Mouse (Mus musculus): Measurements from ENCODE around the gene Gm10271. TPM values are rescaled to one million over a fixed set of nuclear protein-coding genes. Genes with fewer than 3 reads are reported as not detected.

The Gm10271 gene
- polyA plus RNA-seq, 1 experiment, result not detected

GRCm38 (mm10) chr10:117005707-117006464, 33.5 kb upstream of the Gm10271 start:
- Histone ChIP-seq H3K27ac (ENCODE audit: control insufficient read depth, insufficient read depth, low read depth, low read length, poor library complexity) (no peak overlapping the region), H3K4me3 (replicated peaks; ENCODE audit: control insufficient read depth, low read depth, low read length) (no peak overlapping the region), H3K4me1 (ENCODE audit: control insufficient read depth, insufficient read depth, low read length) (no peaks in the 10 kb centered on the region)
- TF ChIP-seq CTCF (IDR thresholded peaks at IDR 0.05; ENCODE audit: control insufficient read depth, insufficient read depth, low read length) (no peak), POLR2A (IDR thresholded peaks at IDR 0.05; ENCODE audit: borderline replicate concordance, control insufficient read depth, low read depth, low read length) (no peak)
- WGBS, result 63% methylated on average over 12 of the region's 12 CpGs

GRCm38 (mm10) chr10:117004695-117005094, 32.3 kb upstream of the Gm10271 start:
- H3K27ac ChIP-seq (ENCODE audit: control insufficient read depth, insufficient read depth, low read depth, low read length, poor library complexity), result no peak overlapping the region
- TF ChIP-seq POLR2A (IDR thresholded peaks at IDR 0.05; ENCODE audit: borderline replicate concordance, control insufficient read depth, low read depth, low read length), result no peak
- no peak for TF ChIP-seq CTCF (IDR thresholded peaks at IDR 0.05; ENCODE audit: control insufficient read depth, insufficient read depth, low read length)
- H3K4me1 ChIP-seq (ENCODE audit: control insufficient read depth, insufficient read depth, low read length), result no peaks in the 10 kb centered on the region
- 85% methylated on average over 5 of the region's 5 CpGs for WGBS
- H3K4me3 ChIP-seq (replicated peaks; ENCODE audit: control insufficient read depth, low read depth, low read length), result no peak overlapping the region

- no peak overlapping the region for H3K27ac ChIP-seq (ENCODE audit: control insufficient read depth, insufficient read depth, low read depth, low read length, poor library complexity)
- 77% methylated on average over 12 of the region's 12 CpGs for whole genome bisulfite sequencing
- H3K4me3 ChIP-seq (replicated peaks; ENCODE audit: control insufficient read depth, low read depth, low read length), result no peak overlapping the region
- H3K4me1 ChIP-seq (ENCODE audit: control insufficient read depth, insufficient read depth, low read length), result no peaks in the 10 kb centered on the region
- TF ChIP-seq CTCF (IDR thresholded peaks at IDR 0.05; ENCODE audit: control insufficient read depth, insufficient read depth, low read length) (no peak), POLR2A (IDR thresholded peaks at IDR 0.05; ENCODE audit: borderline replicate concordance, control insufficient read depth, low read depth, low read length) (no peak)
Measured at GRCm38 (mm10) chr10:117000975-117001374, 28.6 kb upstream of the Gm10271 start.

- Histone ChIP-seq H3K27ac (ENCODE audit: control insufficient read depth, insufficient read depth, low read depth, low read length, poor library complexity) (no peak overlapping the region), H3K4me3 (replicated peaks; ENCODE audit: control insufficient read depth, low read depth, low read length) (no peak overlapping the region), H3K4me1 (ENCODE audit: control insufficient read depth, insufficient read depth, low read length) (no peaks in the 10 kb centered on the region)
- WGBS, result 87% methylated on average over 17 of the region's 17 CpGs
- TF ChIP-seq CTCF (IDR thresholded peaks at IDR 0.05; ENCODE audit: control insufficient read depth, insufficient read depth, low read length) (no peak), POLR2A (IDR thresholded peaks at IDR 0.05; ENCODE audit: borderline replicate concordance, control insufficient read depth, low read depth, low read length) (no peak)
Measured at GRCm38 (mm10) chr10:116998716-116999455, 26.5 kb upstream of the Gm10271 start.

- WGBS, result 12% methylated on average over 6 of the region's 6 CpGs
- TF ChIP-seq CTCF (IDR thresholded peaks at IDR 0.05; ENCODE audit: control insufficient read depth, insufficient read depth, low read length) (no peak), POLR2A (IDR thresholded peaks at IDR 0.05; ENCODE audit: borderline replicate concordance, control insufficient read depth, low read depth, low read length) (no peak)
- H3K4me3 ChIP-seq (replicated peaks; ENCODE audit: control insufficient read depth, low read depth, low read length), result no peak overlapping the region
- no peaks in the 10 kb centered on the region; the same call in 1 of the 2 replicates for H3K4me1 ChIP-seq (ENCODE audit: control insufficient read depth, insufficient read depth, low read length)
- H3K27ac ChIP-seq (ENCODE audit: control insufficient read depth, insufficient read depth, low read depth, low read length, poor library complexity), result no peak overlapping the region
Measured at GRCm38 (mm10) chr10:116996236-116996600, 23.8 kb upstream of the Gm10271 start.

- 44% methylated on average over 6 of the region's 6 CpGs for WGBS
- no peak overlapping the region for H3K27ac ChIP-seq (ENCODE audit: control insufficient read depth, insufficient read depth, low read depth, low read length, poor library complexity)
- no peak overlapping the region for H3K4me3 ChIP-seq (replicated peaks; ENCODE audit: control insufficient read depth, low read depth, low read length)
- H3K4me1 ChIP-seq (ENCODE audit: control insufficient read depth, insufficient read depth, low read length), result no peaks in the 10 kb centered on the region; the same call in 1 of the 2 replicates
- no peak for TF ChIP-seq POLR2A (IDR thresholded peaks at IDR 0.05; ENCODE audit: borderline replicate concordance, control insufficient read depth, low read depth, low read length)
- no peak for TF ChIP-seq CTCF (IDR thresholded peaks at IDR 0.05; ENCODE audit: control insufficient read depth, insufficient read depth, low read length)
Measured at GRCm38 (mm10) chr10:116995584-116996235, 23.3 kb upstream of the Gm10271 start.

- Histone ChIP-seq H3K4me1 (ENCODE audit: control insufficient read depth, insufficient read depth, low read length) (no peaks in the 10 kb centered on the region; the same call in 1 of the 2 replicates), H3K4me3 (replicated peaks; ENCODE audit: control insufficient read depth, low read depth, low read length) (no peak overlapping the region), H3K27ac (ENCODE audit: control insufficient read depth, insufficient read depth, low read depth, low read length, poor library complexity) (no peak overlapping the region)
- WGBS, result 82% methylated on average over 5 of the region's 5 CpGs
- TF ChIP-seq POLR2A (IDR thresholded peaks at IDR 0.05; ENCODE audit: borderline replicate concordance, control insufficient read depth, low read depth, low read length) (no peak), CTCF (IDR thresholded peaks at IDR 0.05; ENCODE audit: control insufficient read depth, insufficient read depth, low read length) (no peak)
Measured at GRCm38 (mm10) chr10:116995162-116995561, 22.8 kb upstream of the Gm10271 start.

GRCm38 (mm10) chr10:116993971-116994370, 21.6 kb upstream of the Gm10271 start:
- TF ChIP-seq CTCF (IDR thresholded peaks at IDR 0.05; ENCODE audit: control insufficient read depth, insufficient read depth, low read length) (no peak), POLR2A (IDR thresholded peaks at IDR 0.05; ENCODE audit: borderline replicate concordance, control insufficient read depth, low read depth, low read length) (no peak)
- H3K27ac ChIP-seq (ENCODE audit: control insufficient read depth, insufficient read depth, low read depth, low read length, poor library complexity), result no peak overlapping the region
- WGBS, result 81% methylated on average over 8 of the region's 8 CpGs
- no peak overlapping the region for H3K4me3 ChIP-seq (replicated peaks; ENCODE audit: control insufficient read depth, low read depth, low read length)
- H3K4me1 ChIP-seq (ENCODE audit: control insufficient read depth, insufficient read depth, low read length), result no peaks in the 10 kb centered on the region; the same call in 1 of the 2 replicates

Measured in bone marrow, adult 2 months (tissue).